Mouse (Mus musculus): ENCODE measurements at regions not wholly inside any gene's neighbourhood (a gene's known extent, or its start where the extent isn't known, plus 50 kb on each side); places are given as distances from the start of the nearest gene placed in this dataset.

- DNase-seq (ENCODE audit: extremely low spot score, low read depth, low spot score) = no peak
Measured at GRCm38 (mm10) chr12:56403626-56404025, 57.9 kb upstream of the Mbip start.

GRCm38 (mm10) chr12:56402844-56403243 is 57.1 kb upstream of the Mbip start:
- DNase-seq (ENCODE audit: extremely low spot score, low read depth, low spot score) = no peak

DNA sequence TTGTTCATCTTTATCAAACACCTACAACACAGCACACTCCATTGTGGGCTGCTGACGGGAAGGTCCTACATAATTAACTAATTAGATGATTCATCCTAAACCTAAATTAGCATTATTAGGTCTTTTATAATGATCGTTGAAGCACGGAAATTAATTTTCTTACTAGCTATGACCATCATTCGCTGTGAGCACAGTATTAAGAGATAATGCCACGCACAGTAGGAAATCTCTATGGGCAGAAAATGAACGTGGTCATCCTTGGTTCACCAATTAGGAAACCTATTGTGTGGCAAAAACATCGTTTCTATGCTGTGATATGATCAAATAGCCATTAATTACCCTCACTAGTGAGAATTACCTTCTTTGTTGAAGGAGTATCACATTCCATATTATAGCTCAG is 56.4 kb upstream of the Mbip start:
- DNase-seq (ENCODE audit: extremely low spot score, low read depth, low spot score) = no peak
